Mouse (Mus musculus): Measurements from ENCODE around the gene Pde4b.

Pde4b gene

DNA sequence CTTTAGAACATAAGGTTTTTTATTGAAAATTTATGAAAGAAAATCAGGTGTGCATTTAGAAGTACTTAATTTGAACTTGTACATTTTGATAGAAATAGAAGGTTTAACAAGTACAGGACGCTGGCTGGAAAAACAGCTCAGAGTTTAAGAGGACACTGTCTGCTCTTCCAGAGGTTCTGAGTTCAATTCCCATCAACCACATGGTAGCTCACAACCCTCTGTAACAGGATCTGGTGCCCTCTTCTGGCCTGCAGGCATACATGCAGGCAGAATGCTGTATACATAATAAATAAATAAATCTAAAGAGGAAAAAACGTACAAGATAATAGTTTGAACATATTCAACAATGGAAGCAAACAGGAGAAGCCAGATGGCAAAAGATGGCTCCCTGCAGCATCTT is 420.4 kb downstream of the Pde4b start:
- no peak for DNase-seq (ENCODE audit: low spot score)

- DNase-seq (ENCODE audit: low spot score) = no peak
Measured at GRCm38 (mm10) chr4:102510061-102510460, 422.7 kb downstream of the Pde4b start.

DNA sequence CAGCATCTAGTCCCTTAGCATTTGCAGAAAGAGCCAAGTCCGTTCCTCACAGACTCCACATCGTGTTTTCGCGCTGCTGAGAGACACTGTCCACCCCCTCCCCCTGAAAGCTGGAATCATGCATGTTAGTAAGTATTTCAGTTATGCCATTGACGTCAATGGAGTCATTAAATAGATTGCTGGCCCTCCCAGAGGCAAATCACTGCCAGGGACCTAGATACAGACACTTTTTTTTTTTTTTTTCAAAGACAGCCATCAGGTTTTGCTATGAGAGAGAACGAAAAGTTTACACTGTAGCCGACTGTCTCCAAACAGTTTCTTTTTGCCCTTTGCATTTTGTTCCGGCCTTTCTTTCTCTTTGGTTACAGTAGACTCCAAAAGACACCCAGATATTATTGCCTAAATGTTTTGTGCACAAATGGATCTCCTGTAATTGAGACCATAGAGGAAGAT is 423.6 kb downstream of the Pde4b start:
- DNase-seq (ENCODE audit: low spot score) = peak; percentile 72

GRCm38 (mm10) chr4:102511511-102511910 is 424.2 kb downstream of the Pde4b start:
- peak; percentile 53 for DNase-seq (ENCODE audit: low spot score)

DNA sequence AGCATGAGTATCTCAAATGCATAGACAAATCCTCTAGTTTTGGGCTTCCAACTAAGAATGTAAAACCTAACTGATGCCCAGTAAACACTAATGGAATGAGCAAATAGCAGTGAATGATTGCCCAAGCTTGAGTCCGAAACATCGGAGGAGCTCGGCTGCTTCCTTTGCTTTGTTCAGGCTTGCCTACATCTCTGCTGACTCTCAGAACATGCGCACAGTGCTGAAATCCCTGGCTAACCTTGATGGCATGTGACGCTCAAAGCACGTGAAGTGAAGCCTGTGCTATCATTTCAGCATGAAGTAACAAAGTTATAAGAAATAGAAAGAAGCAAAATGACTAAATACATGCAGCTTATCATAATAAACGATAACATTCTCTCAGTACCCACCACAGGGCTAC is 425.6 kb downstream of the Pde4b start:
- peak; percentile 59 for DNase-seq (ENCODE audit: low spot score)

DNA sequence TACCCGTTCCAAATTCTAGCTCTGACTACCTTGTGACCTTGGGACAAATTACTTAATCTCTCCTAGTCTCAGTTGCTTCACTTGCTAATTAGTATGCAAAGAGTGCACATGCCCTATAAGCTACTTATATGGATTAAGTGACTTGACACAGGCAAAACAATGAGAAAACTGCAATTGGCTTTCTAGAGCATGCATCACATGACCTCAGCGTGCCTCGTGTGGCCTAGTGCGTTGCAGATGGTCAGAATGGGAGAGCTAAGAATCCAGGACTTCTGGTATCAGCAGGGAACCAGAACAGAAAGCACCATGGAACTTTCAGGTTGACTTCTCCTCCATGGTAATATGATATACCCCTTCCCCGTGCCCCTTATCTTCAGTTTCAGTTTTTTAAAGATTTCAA is 426.2 kb downstream of the Pde4b start:
- no peak for DNase-seq (ENCODE audit: low spot score)

GRCm38 (mm10) chr4:102514972-102515835 is 427.9 kb downstream of the Pde4b start:
- no peak for DNase-seq (ENCODE audit: low spot score)

GRCm38 (mm10) chr4:102516395-102516794 is 429.1 kb downstream of the Pde4b start:
- no peak for DNase-seq (ENCODE audit: low spot score)

- DNase-seq (ENCODE audit: low spot score) = no peak
Measured at GRCm38 (mm10) chr4:102516982-102517630, 429.8 kb downstream of the Pde4b start.

DNA sequence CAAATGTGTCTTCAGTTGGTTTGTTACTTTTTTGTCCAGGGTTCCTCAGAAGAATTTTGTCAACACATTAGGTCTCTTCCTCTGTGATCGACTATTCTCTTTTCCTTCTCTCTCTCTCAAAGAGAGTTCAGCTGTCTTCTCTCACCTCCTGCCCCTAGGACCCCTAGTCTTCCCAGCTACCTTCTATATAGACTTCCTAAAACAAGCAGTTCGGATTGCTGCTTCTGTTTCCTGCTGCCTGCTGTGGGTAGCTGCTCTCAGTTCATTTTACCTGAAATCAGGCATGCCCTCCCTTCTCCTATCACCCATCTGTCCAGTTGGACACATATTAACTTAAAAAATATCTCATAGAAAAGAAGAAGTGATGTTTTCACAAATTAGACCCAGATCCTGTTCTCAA is 430.3 kb downstream of the Pde4b start:
- no peak for DNase-seq (ENCODE audit: low spot score)

- DNase-seq (ENCODE audit: low spot score) = no peak
Measured at GRCm38 (mm10) chr4:102518341-102518740, 431.0 kb downstream of the Pde4b start.

- DNase-seq (ENCODE audit: low spot score) = no peak
Measured at GRCm38 (mm10) chr4:102520669-102521261, 433.4 kb downstream of the Pde4b start.

DNA sequence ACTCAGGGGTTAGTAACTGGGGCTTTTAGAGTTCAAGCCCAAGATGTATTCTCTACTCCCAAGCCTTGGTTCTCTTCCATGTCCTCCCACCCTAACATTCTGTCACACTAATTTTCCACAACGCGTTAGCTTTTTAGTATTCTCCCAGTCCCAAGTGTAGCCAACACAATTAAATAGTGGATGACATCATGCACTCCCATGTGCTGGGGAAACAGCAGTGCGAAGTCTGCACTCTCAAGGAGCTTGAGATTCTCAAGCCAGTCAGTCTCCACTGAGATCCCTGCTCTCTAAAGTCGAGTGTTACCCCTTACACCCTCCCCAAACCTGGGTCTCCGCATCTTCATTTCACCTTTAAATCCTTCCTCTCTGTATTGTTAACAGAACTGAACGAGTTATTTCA is 434.1 kb downstream of the Pde4b start:
- no peak for DNase-seq (ENCODE audit: low spot score)

- no peak for DNase-seq (ENCODE audit: low spot score)
Measured at GRCm38 (mm10) chr4:102527361-102527760, 440.0 kb downstream of the Pde4b start.

- no peak for DNase-seq (ENCODE audit: low spot score)
Measured at GRCm38 (mm10) chr4:102530797-102531196, 443.5 kb downstream of the Pde4b start.

- no peak for DNase-seq (ENCODE audit: low spot score)
Measured at GRCm38 (mm10) chr4:102531729-102532128, 444.4 kb downstream of the Pde4b start.

DNA sequence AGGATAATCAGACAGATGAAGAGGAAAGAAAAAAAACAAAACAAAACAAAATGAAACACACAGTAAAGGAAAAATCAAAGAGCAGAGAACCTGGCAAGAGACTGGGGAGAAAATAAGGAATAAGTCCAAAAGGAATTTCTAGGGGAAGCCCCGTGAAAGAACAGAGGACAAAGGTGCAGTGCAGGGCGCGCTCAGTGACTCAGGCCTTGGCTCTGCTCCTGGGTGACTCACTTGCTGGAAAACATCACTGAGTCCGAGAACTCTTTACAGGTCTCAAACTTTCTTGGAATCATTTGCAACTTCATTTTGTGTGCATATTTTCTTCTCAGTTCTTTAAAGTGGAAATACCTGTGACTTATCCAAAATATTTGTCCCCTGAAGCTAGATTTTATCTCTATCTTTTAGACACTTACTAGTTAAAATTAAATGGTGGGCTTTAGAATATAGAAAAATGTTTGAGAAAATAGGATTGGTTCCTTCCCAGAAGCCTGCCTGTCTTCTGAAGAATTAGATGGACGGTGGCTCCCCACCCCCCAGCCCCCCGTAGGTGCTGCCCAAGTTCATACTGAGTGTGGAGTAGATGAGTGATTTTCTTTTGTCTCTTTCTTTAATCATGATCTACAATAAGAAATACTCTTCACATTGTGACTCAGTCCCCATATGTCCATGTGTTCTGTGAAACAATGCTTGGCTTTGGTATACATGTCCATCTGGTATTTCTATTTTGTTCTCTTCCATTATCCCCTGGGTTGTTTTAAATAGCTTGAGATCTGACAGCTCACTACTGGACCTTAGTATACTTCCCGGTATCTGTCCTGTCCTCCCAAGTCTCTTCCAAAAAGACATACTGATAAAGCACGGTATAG is 446.1 kb downstream of the Pde4b start:
- no peak for DNase-seq (ENCODE audit: low spot score)

- no peak for DNase-seq (ENCODE audit: low spot score)
Measured at GRCm38 (mm10) chr4:102534049-102534730, 446.8 kb downstream of the Pde4b start.

- DNase-seq (ENCODE audit: low spot score) = no peak
Measured at GRCm38 (mm10) chr4:102535886-102536285, 448.5 kb downstream of the Pde4b start.

DNA sequence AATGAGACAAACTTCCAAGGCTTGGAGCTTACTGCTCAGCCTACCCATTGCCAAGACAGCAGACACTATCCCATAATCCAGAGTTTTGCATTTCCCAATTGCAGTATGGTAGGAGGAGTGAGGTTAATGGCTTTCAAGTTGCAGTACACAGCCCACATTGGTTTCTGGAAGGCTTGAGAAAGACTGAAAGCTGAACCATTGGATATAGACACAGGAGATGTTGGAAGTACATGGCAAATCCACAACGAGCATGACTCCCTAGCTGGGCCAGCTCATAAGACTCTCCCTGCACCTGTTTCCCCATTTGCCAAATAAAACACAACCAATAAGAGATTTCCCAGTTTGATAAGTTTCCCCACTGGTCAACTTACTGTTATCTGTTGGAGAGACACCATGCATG is 450.9 kb downstream of the Pde4b start:
- no peak for DNase-seq (ENCODE audit: low spot score)

- DNase-seq (ENCODE audit: low spot score) = no peak
Measured at GRCm38 (mm10) chr4:102538793-102539192, 451.4 kb downstream of the Pde4b start.

Data from yolk sac, embryonic 10.5 days (tissue).